Mouse (Mus musculus) stomach, adult 2 months (tissue): ENCODE results near the gene Med9. TPM values are rescaled to one million over a fixed set of nuclear protein-coding genes. Genes with fewer than 3 reads are reported as not detected.

Experiments used
- polyA plus RNA-seq: library from polyadenylated mRNA; depleted of rRNA; stranded (reverse); fragments of >200 nt; gene quantifications from 2 replicates; pipeline ENCODE4 v1.2.3, GENCODE M21; 2012; rRNA removed

Med9 gene
- 9.7 and 15.1 TPM in 2 replicates for polyA plus RNA-seq

GRCm38 (mm10) chr11:59947752-59948400 is at the start of gene Med9:
Gene Med9, plus strand, starts transcription at chr11:59948206.

GRCm38 (mm10) chr11:59964818-59965217 is 16.8 kb downstream of the Med9 start, which contains the start of gene Rasd1:
Gene Rasd1, minus strand, starts transcription at chr11:59964944.

Other genes with a start within 250 kb of the Med9 start
- gene Pld6, start 160.6 kb upstream of the Med9 start, polyA plus RNA-seq = 7.2 and 18.7 TPM in 2 replicates
- gene Flcn, start 138.2 kb upstream of the Med9 start, polyA plus RNA-seq = 16.9 and 18.8 TPM in 2 replicates
- gene Nt5m, start 108.8 kb upstream of the Med9 start, polyA plus RNA-seq = 14.7 and 16.4 TPM in 2 replicates
- 3.8 and 5.8 TPM in 2 replicates for gene Cops3, start 108.4 kb upstream of the Med9 start, polyA plus RNA-seq
- gene Rasd1, start 16.7 kb downstream of the Med9 start, polyA plus RNA-seq = 1.7 and 2.8 TPM in 2 replicates
- gene Pemt, start 98.3 kb downstream of the Med9 start, polyA plus RNA-seq = 3.7 and 4.8 TPM in 2 replicates
- gene Rai1, start 156.8 kb downstream of the Med9 start, polyA plus RNA-seq = 32.3 TPM in 2 replicates